Mouse (Mus musculus): ENCODE measurements around the gene 1700067K01Rik.

DNA sequence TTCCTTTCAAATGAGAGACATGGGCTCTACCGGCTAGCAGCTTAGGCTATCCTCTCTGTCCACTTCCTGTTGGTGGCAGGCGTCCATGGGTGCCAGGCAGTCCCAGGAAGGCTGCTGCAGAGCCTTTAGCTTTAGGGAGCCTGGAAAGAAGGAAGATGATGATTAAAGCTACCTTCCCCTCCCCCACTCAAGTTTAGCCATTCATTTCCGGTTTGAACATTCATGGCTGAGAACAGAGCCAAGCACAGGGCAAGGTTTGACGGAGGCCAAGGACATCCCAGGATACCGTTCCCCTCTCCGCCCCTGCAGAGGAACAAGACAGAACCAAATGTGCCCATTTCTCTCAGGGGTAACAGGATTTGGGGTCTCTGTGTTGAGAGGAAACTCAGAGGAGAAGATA is 23.7 kb upstream of the 1700067K01Rik start:
- TF ChIP-seq CTCF (IDR thresholded peaks at IDR 0.05; ENCODE audit: borderline replicate concordance, insufficient read depth, low read length) (no peak), POLR2A (IDR thresholded peaks at IDR 0.05; ENCODE audit: low read depth, low read length) (no peak)
